Mouse (Mus musculus) ES-E14 (cell line): ENCODE measurements around the gene Pck1. TPM values are rescaled to one million over a fixed set of nuclear protein-coding genes. Genes with fewer than 3 reads are reported as not detected.
A peak's percentile ranks its signal among the peaks of the same experiment; 100 is the strongest.

Experiments used
- DNase-seq: peaks from one replicate; pipeline ENCODE4 v3.0.0-alpha.2; 2013; ENCODE audit warnings: low read depth, low spot score
- H3K27ac ChIP-seq: 2 replicates; pipeline ENCODE4 v1.5.1; 2012; ENCODE audit warnings: low read depth, mild to moderate bottlenecking, low read length, moderate library complexity, mixed read lengths; ENCODE audit not compliant: poor library complexity, insufficient read depth, severe bottlenecking
- H3K36me3 ChIP-seq: 2 replicates; pipeline ENCODE4 v1.6.1; 2012; ENCODE audit warnings: mild to moderate bottlenecking, low read length, moderate library complexity, mixed read lengths; ENCODE audit not compliant: control insufficient read depth, poor library complexity, insufficient read depth, severe bottlenecking
- H3K4me1 ChIP-seq, 2 experiments: fragments of 150-350 bp in 1 of 2; sonication (generic) in 1 of 2; 2 replicates each; pipeline ENCODE4 v1.6.1; 2012; ENCODE audit warnings: low read length in 2 of 2, mild to moderate bottlenecking in 1 of 2, mixed read lengths in 1 of 2; ENCODE audit not compliant: control insufficient read depth in 2 of 2, insufficient read depth in 2 of 2, poor library complexity in 1 of 2
- H3K4me3 ChIP-seq, 2 experiments: fragments of 150-350 bp in 1 of 2; sonication (generic) in 1 of 2; 2 replicates each; pipeline ENCODE4 v1.5.1; 2012; ENCODE audit warnings: low read length in 2 of 2, low read depth in 1 of 2, mild to moderate bottlenecking in 1 of 2, mixed read lengths in 1 of 2; ENCODE audit not compliant: insufficient read depth in 1 of 2, poor library complexity in 1 of 2, severe bottlenecking in 1 of 2
- H3K9ac ChIP-seq: 2 replicates; pipeline ENCODE4 v1.6.1; 2012; ENCODE audit warnings: low read depth, mild to moderate bottlenecking, low read length, mixed read lengths; ENCODE audit not compliant: poor library complexity, insufficient read depth, severe bottlenecking
- H3K9me3 ChIP-seq: fragments of 150-350 bp; sonication (generic); 2 replicates; pipeline ENCODE4 v1.6.1; 2012; ENCODE audit warnings: low read depth, mild to moderate bottlenecking, low read length; ENCODE audit not compliant: control insufficient read depth, insufficient read depth
- CHD2 ChIP-seq: IDR thresholded peaks from 2 replicates; pipeline ENCODE4 v1.6.1; 2014; ENCODE audit warnings: mild to moderate bottlenecking, low read depth, low read length, inconsistent platforms
- HCFC1 ChIP-seq: IDR thresholded peaks from 2 replicates; pipeline ENCODE4 v1.6.1; 2012; ENCODE audit warnings: low read length, inconsistent platforms, borderline replicate concordance; ENCODE audit not compliant: insufficient read depth
- MAFK ChIP-seq: IDR thresholded peaks from 2 replicates; pipeline ENCODE4 v1.6.1; 2014; ENCODE audit warnings: mild to moderate bottlenecking, low read depth, low read length, inconsistent platforms; ENCODE audit not compliant: insufficient read depth
- ZC3H11A ChIP-seq: IDR thresholded peaks from 2 replicates; pipeline ENCODE4 v1.6.1; 2012; ENCODE audit warnings: low read depth, mild to moderate bottlenecking, inconsistent platforms, low read length, borderline replicate concordance
- ZNF384 ChIP-seq: IDR thresholded peaks from 2 replicates; pipeline ENCODE4 v1.6.1; 2012; ENCODE audit warnings: low read depth, low read length, inconsistent platforms
- in situ Hi-C, 2 experiments: fragments of 600-800 bp; cut with MboI; formaldehyde crosslinking; loops; one replicate each; pipeline ENCODE4 v1.15.1; 2025; ENCODE audit warnings: low sequenced_read_pairs in 2 of 2, inconsistent platforms in 1 of 2; ENCODE audit not compliant: unreplicated experiment in 2 of 2
- total RNA-seq: library from RNA; depleted of rRNA; stranded (reverse); fragments of 300-350 nt; gene quantifications from 2 replicates; pipeline ENCODE4 v1.2.3, GENCODE M21; 2012

Gene Pck1
- total RNA-seq, 1 experiment, result 0.22 TPM

- Histone ChIP-seq H3K4me3 (peak overlapping the region in 1 of 2 experiments; percentile 35; a peak in 1 of 4 replicates), H3K27ac (no peak overlapping the region), H3K9ac (no peak overlapping the region), H3K4me1 (peaks cover 0 to 5% of the 10 kb centered on the region in 2 experiments; a peak in 1 of 4 replicates), H3K36me3 (no peaks in the 10 kb centered on the region), H3K9me3 (no peaks in the 10 kb centered on the region)
- no peak for TF ChIP-seq ZNF384
- no peak for TF ChIP-seq ZC3H11A
- no peak for TF ChIP-seq CHD2
- TF ChIP-seq HCFC1, result no peak
- TF ChIP-seq MAFK, result no peak
- in situ Hi-C loops, result no loop called here
- no peak for DNase-seq
These were observed 18.6 kb downstream of the Pck1 start for GRCm38 (mm10) chr2:173171470-173171869.

GRCm38 (mm10) chr2:173171956-173172355 lies 19.1 kb downstream of the Pck1 start:
- Histone ChIP-seq H3K36me3 (no peaks in the 10 kb centered on the region), H3K9ac (no peak overlapping the region), H3K9me3 (no peaks in the 10 kb centered on the region), H3K27ac (no peak overlapping the region), H3K4me1 (peaks cover 0 to 5% of the 10 kb centered on the region in 2 experiments; a peak in 1 of 4 replicates), H3K4me3 (no peak overlapping the region)
- in situ Hi-C loops, result no loop called here
- TF ChIP-seq ZC3H11A (no peak), HCFC1 (no peak), CHD2 (no peak), ZNF384 (no peak)
- DNase-seq, result no peak

GRCm38 (mm10) chr2:173172386-173172785 lies 19.5 kb downstream of the Pck1 start:
- in situ Hi-C loops, result no loop called here
- no peaks in the 10 kb centered on the region for H3K9me3 ChIP-seq
- TF ChIP-seq HCFC1, result no peak
- no peak for TF ChIP-seq ZNF384
- TF ChIP-seq ZC3H11A, result no peak
- TF ChIP-seq CHD2, result no peak
- TF ChIP-seq MAFK, result no peak
- H3K4me3 ChIP-seq, result no peak overlapping the region
- peaks cover 0 to 5% of the 10 kb centered on the region in 2 experiments; a peak in 1 of 4 replicates for H3K4me1 ChIP-seq
- DNase-seq, result no peak
- no peak overlapping the region for H3K27ac ChIP-seq
- H3K9ac ChIP-seq, result no peak overlapping the region
- H3K36me3 ChIP-seq, result no peaks in the 10 kb centered on the region

- Histone ChIP-seq H3K9ac (no peak overlapping the region), H3K27ac (no peak overlapping the region), H3K36me3 (no peaks in the 10 kb centered on the region), H3K4me3 (no peak overlapping the region), H3K4me1 (peaks cover 0 to 5% of the 10 kb centered on the region in 2 experiments; a peak in 1 of 4 replicates), H3K9me3 (no peaks in the 10 kb centered on the region)
- in situ Hi-C loops, result no loop called here
- DNase-seq, result no peak
- no peak for TF ChIP-seq MAFK
- no peak for TF ChIP-seq HCFC1
- no peak for TF ChIP-seq CHD2
These were observed 20.2 kb downstream of the Pck1 start for GRCm38 (mm10) chr2:173173008-173173407.
